Mouse (Mus musculus) neural tube, embryonic 15.5 days (tissue): ENCODE measurements around the gene Fabp1. TPM values are rescaled to one million over a fixed set of nuclear protein-coding genes. Genes with fewer than 3 reads are reported as not detected.

Experiments used
- ATAC-seq: fragments of 200-750 bp; cut with Nextera tagmentation; 2 replicates; pipeline ENCODE4 v1.8.0; 2017; ENCODE audit warnings: mild to moderate bottlenecking, moderate TSS enrichment, moderate library complexity; ENCODE audit not compliant: low FRiP score
- H3K27ac ChIP-seq: fragments of 300-500 bp; sonication (generic); replicated peaks from 2 replicates; pipeline ENCODE4 v1.5.1; 2015; ENCODE audit warnings: mild to moderate bottlenecking, inconsistent platforms
- H3K27me3 ChIP-seq: fragments of 300-500 bp; sonication (generic); replicated peaks from 2 replicates; pipeline ENCODE4 v1.6.1; 2015; ENCODE audit warnings: inconsistent platforms
- H3K36me3 ChIP-seq: fragments of 300-500 bp; sonication (generic); 2 replicates; pipeline ENCODE4 v1.6.1; 2015; ENCODE audit warnings: inconsistent platforms
- H3K4me1 ChIP-seq: fragments of 300-500 bp; sonication (generic); 2 replicates; pipeline ENCODE4 v1.6.1; 2015; ENCODE audit warnings: inconsistent platforms
- H3K4me2 ChIP-seq: fragments of 300-500 bp; sonication (generic); 2 replicates; pipeline ENCODE4 v1.6.1; 2015; ENCODE audit warnings: inconsistent platforms, mild to moderate bottlenecking, moderate library complexity
- H3K4me3 ChIP-seq: fragments of 300-500 bp; sonication (generic); replicated peaks from 2 replicates; pipeline ENCODE4 v1.5.1; 2015; ENCODE audit warnings: mild to moderate bottlenecking, inconsistent platforms
- H3K9ac ChIP-seq: fragments of 300-500 bp; sonication (generic); replicated peaks from 2 replicates; pipeline ENCODE4 v1.6.1; 2015; ENCODE audit warnings: mild to moderate bottlenecking, inconsistent platforms
- H3K9me3 ChIP-seq: fragments of 300-500 bp; sonication (generic); replicated peaks from 2 replicates; pipeline ENCODE4 v1.6.1; 2016; ENCODE audit warnings: inconsistent platforms
- WGBS: fragments of 180-500 bp; shearing (Covaris S2); methylation state at CpG from one replicate; pipeline ENCODE4 v1.1.7; 2015; ENCODE audit warnings: mixed read lengths; 5-methylcytosine and 5-hydroxymethylcytosine counted together
- polyA plus RNA-seq: library from polyadenylated mRNA; unstranded; fragments of >200 nt; fragmentation: Nextera tagmentation; extraction: Ambion mirVana; gene quantifications from 2 replicates; pipeline ENCODE4 v1.2.1, GENCODE M21; 2015

Gene Fabp1
- polyA plus RNA-seq, 1 experiment from 2014 or later: not detected

GRCm38 (mm10) chr6:71184941-71185604, 14.6 kb upstream of the Fabp1 start:
- Histone ChIP-seq H3K27me3 (no peaks in the 10 kb centered on the region), H3K27ac (no peak overlapping the region), H3K36me3 (no peaks in the 10 kb centered on the region), H3K9ac (no peak overlapping the region), H3K4me3 (no peak overlapping the region), H3K4me2 (no peak overlapping the region), H3K4me1 (no peaks in the 10 kb centered on the region), H3K9me3 (no peaks in the 10 kb centered on the region)
- no peak for ATAC-seq
- WGBS: 85% methylated on average over 7 of the region's 7 CpGs

DNA sequence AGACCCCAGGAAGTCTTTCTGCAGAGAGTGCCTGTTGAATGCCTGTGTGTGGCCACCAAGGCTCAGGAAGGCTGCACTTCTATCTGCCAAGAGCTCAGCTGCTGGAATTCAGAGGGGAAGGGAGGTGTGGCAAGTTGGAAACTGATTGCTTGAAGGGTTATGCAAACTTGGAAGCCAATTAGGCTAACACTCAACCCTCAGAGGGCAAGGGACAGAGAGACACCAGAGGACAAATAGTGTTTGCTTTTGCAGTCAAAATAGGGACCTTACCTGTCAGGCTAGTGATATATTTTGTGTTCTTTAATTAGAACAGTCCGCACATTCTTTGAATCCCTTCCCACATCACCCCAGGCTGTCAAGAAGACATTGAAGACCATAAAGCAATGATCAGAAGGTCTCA, 10.0 kb upstream of the Fabp1 start:
- no peak for ATAC-seq
- WGBS: 51% methylated on average over 1 of the region's 1 CpGs

GRCm38 (mm10) chr6:71190501-71190900, 9.1 kb upstream of the Fabp1 start:
- Histone ChIP-seq H3K4me3 (no peak overlapping the region), H3K9me3 (no peaks in the 10 kb centered on the region), H3K4me2 (no peak overlapping the region), H3K27me3 (no peaks in the 10 kb centered on the region), H3K27ac (no peak overlapping the region), H3K4me1 (no peaks in the 10 kb centered on the region), H3K36me3 (no peaks in the 10 kb centered on the region), H3K9ac (no peak overlapping the region)
- no peak for ATAC-seq
- 86% methylated on average over 2 of the region's 2 CpGs for WGBS

More for the DNA sequence above, 10.0 kb upstream of the Fabp1 start:
- Histone ChIP-seq H3K9me3 (no peaks in the 10 kb centered on the region), H3K4me3 (no peak overlapping the region), H3K27me3 (no peaks in the 10 kb centered on the region), H3K4me1 (no peaks in the 10 kb centered on the region), H3K27ac (no peak overlapping the region), H3K36me3 (no peaks in the 10 kb centered on the region), H3K9ac (no peak overlapping the region), H3K4me2 (no peak overlapping the region)

GRCm38 (mm10) chr6:71193151-71193740, 6.4 kb upstream of the Fabp1 start:
- Histone ChIP-seq H3K27me3 (no peaks in the 10 kb centered on the region), H3K9ac (no peak overlapping the region), H3K36me3 (no peaks in the 10 kb centered on the region), H3K4me3 (no peak overlapping the region), H3K9me3 (no peaks in the 10 kb centered on the region), H3K4me1 (no peaks in the 10 kb centered on the region), H3K4me2 (no peak overlapping the region), H3K27ac (no peak overlapping the region)
- ATAC-seq: no peak
- 81% methylated on average over 6 of the region's 6 CpGs for WGBS

DNA sequence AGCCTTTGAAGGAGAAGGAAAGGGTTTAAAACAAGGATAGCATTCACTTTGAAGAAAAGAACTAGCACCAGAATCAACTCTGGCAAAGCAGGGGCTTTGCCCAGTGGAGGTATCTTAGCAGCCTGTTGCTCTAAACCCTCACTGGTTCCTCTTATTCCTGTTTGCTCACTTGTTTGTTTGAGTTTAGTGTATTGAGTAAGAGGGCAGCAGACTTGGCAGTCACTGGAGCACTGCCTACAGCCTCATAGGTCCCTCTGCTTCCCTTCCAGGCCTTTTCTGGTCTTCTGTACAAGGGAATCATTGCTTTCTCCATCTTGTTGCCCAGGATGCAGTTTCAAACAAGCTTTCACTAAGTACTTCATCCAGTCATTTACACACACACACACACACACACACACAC, 3.5 kb upstream of the Fabp1 start:
- no peaks in the 10 kb centered on the region for H3K4me1 ChIP-seq
- no peak for ATAC-seq
- no peak overlapping the region for H3K4me2 ChIP-seq
- H3K27ac ChIP-seq: no peak overlapping the region
- H3K27me3 ChIP-seq: no peaks in the 10 kb centered on the region
- no peak overlapping the region for H3K4me3 ChIP-seq
- no peaks in the 10 kb centered on the region for H3K9me3 ChIP-seq
- H3K36me3 ChIP-seq: no peaks in the 10 kb centered on the region
- no peak overlapping the region for H3K9ac ChIP-seq

- Histone ChIP-seq H3K36me3 (no peaks in the 10 kb centered on the region), H3K4me1 (no peaks in the 10 kb centered on the region), H3K4me3 (no peak overlapping the region), H3K9me3 (no peaks in the 10 kb centered on the region), H3K27me3 (no peaks in the 10 kb centered on the region), H3K27ac (no peak overlapping the region), H3K4me2 (no peak overlapping the region), H3K9ac (no peak overlapping the region)
- no peak for ATAC-seq
- 89% methylated on average over 13 of the region's 13 CpGs for WGBS
Observed at GRCm38 (mm10) chr6:71197636-71198535, 1.7 kb upstream of the Fabp1 start.

DNA sequence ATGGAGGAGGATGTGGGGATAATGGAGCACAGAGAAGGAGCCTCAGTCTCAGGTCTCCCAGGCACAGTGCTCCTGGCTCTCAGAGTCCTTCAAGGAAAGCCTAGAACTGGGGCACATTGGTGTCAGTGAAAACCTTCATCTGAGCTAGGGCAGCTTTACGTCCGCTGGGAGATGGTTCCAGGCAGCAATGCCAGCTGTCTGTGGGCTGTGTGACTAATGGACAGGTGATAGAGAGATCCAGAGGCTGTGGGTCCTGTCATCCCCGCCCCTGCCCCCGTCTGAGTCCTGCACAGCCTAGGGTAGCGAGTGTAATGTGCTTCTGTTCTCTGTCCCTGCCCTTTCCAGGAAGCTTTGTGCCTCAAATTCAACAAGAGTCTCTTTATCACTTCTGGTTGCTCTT, 2.3 kb downstream of the Fabp1 start:
- no peaks in the 10 kb centered on the region for H3K27me3 ChIP-seq
- H3K4me2 ChIP-seq: no peak overlapping the region
- ATAC-seq: no peak
- H3K36me3 ChIP-seq: no peaks in the 10 kb centered on the region
- no peaks in the 10 kb centered on the region for H3K4me1 ChIP-seq
- no peaks in the 10 kb centered on the region for H3K9me3 ChIP-seq
- H3K4me3 ChIP-seq: no peak overlapping the region
- H3K27ac ChIP-seq: no peak overlapping the region
- 69% methylated on average over 5 of the region's 5 CpGs for WGBS
- H3K9ac ChIP-seq: no peak overlapping the region

DNA sequence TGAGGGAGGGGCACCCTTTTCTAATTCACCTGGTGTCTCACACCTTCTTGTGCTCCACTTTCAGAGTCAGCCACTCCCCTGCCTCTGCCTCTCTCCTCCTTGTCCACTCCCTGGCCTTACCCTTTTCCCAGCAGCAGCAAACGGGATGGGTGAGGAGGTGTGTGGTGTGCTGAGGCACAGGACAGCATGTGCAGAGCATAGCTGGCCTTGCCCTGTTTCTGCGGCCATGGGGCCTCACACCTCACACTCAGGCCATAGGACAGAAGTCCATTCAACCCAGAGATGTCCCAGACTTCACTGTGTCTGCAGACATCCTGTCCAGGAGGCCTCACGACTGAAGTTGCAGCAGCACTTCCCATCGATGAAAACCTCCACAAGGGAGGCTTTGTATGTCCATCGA, 4.0 kb downstream of the Fabp1 start:
- H3K36me3 ChIP-seq: no peaks in the 10 kb centered on the region
- H3K4me1 ChIP-seq: no peaks in the 10 kb centered on the region
- H3K4me2 ChIP-seq: no peak overlapping the region
- no peak overlapping the region for H3K4me3 ChIP-seq
- H3K27ac ChIP-seq: no peak overlapping the region
- no peaks in the 10 kb centered on the region for H3K9me3 ChIP-seq
- 88% methylated on average over 5 of the region's 5 CpGs for WGBS
- H3K27me3 ChIP-seq: no peaks in the 10 kb centered on the region
- no peak overlapping the region for H3K9ac ChIP-seq
- no peak for ATAC-seq

DNA sequence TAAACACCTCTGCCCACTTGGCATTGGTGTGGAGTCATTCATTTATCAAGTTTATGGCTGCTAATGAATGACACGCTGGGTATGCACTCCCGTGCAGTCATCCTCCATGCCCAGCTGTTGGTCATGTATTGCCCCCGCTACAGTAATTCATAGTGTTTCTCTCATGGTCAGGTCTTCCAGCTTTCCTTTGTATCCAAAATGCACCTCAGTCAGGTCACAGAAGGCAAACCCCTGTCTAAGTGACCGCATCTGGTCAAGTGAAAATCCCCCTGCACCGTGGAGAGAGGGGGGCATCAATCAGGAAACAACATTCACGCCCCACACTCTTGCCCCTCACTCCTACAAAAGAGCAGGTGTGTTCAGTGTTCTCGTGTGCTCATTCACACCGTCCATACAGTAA, 4.5 kb downstream of the Fabp1 start:
- H3K4me3 ChIP-seq: no peak overlapping the region
- H3K27ac ChIP-seq: no peak overlapping the region
- H3K36me3 ChIP-seq: no peaks in the 10 kb centered on the region
- no peak overlapping the region for H3K4me2 ChIP-seq
- no peak for ATAC-seq
- no peak overlapping the region for H3K9ac ChIP-seq
- no peaks in the 10 kb centered on the region for H3K4me1 ChIP-seq
- no peaks in the 10 kb centered on the region for H3K27me3 ChIP-seq
- WGBS: 85% methylated on average over 8 of the region's 8 CpGs
- no peaks in the 10 kb centered on the region for H3K9me3 ChIP-seq

- no peak overlapping the region for H3K4me3 ChIP-seq
- H3K4me2 ChIP-seq: no peak overlapping the region
- WGBS: 89% methylated on average over 2 of the region's 2 CpGs
- no peak overlapping the region for H3K9ac ChIP-seq
- H3K27me3 ChIP-seq: no peaks in the 10 kb centered on the region
- no peaks in the 10 kb centered on the region for H3K36me3 ChIP-seq
- no peak for ATAC-seq
- H3K9me3 ChIP-seq: no peaks in the 10 kb centered on the region
- H3K4me1 ChIP-seq: no peaks in the 10 kb centered on the region
- H3K27ac ChIP-seq: no peak overlapping the region
Observed at GRCm38 (mm10) chr6:71208691-71209090, 9.1 kb downstream of the Fabp1 start.

- H3K9me3 ChIP-seq: no peaks in the 10 kb centered on the region
- no peaks in the 10 kb centered on the region for H3K27me3 ChIP-seq
- no peaks in the 10 kb centered on the region for H3K36me3 ChIP-seq
- 84% methylated on average over 7 of the region's 7 CpGs for WGBS
- H3K4me1 ChIP-seq: no peaks in the 10 kb centered on the region
- H3K4me3 ChIP-seq: no peak overlapping the region
- no peak overlapping the region for H3K9ac ChIP-seq
- no peak overlapping the region for H3K4me2 ChIP-seq
- no peak for ATAC-seq
- H3K27ac ChIP-seq: no peak overlapping the region
Observed at GRCm38 (mm10) chr6:71211917-71212316, 12.3 kb downstream of the Fabp1 start.

DNA sequence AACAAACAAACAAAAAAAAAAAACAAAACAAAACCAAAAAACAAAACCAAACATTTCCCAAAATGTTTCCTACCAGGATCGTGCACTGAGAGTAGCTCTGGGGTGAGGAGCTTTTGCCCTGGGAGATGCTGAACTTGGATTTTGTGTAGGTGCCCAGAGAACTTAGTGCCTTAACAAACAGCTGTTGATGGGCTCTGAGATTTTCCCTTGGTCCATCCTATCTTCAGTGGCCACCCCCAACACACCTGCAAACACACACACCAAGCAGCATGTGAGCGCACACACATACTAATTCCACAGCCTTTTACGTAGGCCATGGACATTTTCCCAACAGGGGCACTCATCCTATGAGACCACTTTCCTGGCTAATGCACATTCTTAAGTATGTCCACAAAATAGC, 12.8 kb downstream of the Fabp1 start:
- Histone ChIP-seq H3K4me2 (no peak overlapping the region), H3K27me3 (no peaks in the 10 kb centered on the region), H3K9ac (no peak overlapping the region), H3K4me1 (no peaks in the 10 kb centered on the region), H3K9me3 (no peaks in the 10 kb centered on the region), H3K4me3 (no peak overlapping the region), H3K27ac (no peak overlapping the region), H3K36me3 (no peaks in the 10 kb centered on the region)
- ATAC-seq: no peak
- WGBS: 96% methylated on average over 3 of the region's 3 CpGs
